9 mouse cellular contexts compared by ENCODE assay signal in the genomic region with DNA sequence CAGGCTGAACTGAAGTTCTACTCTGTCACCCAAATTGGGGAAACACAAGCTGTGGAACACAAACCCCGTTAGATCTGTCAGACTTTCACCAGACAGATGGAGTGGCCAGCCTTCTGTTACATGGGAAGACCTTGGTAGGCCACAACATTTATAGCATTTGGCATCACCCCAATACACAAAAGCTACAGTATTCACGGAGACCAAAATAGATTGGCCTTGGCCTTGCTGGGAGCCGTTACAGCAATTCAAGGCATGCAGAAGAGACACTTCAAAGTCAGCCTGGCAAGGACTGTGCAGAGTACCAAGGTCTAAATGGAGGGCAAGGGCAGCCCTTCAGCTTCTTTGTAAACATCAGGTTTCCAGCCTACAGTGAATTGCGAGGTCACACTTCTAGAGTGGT.
A peak's percentile ranks its signal among the peaks of the same experiment; 100 is the strongest.
DNase-seq lines count a peak whose midpoint lies in the region; ATAC-seq and TF ChIP-seq lines count a peak whose summit lies in the region.
"Had no signal": no experiment of that assay in that cellular context is flagged by ENCODE, and none has a peak within 500 bp of the region (broad histone marks: within the 10 kb centered on the region; RNA-seq: fewer than 3 reads in every experiment).

No protein-coding gene starts in this region.

- H3K9ac ChIP-seq in neural tube, embryonic 15.5 days (replicated peaks): no peak overlapping the region

- 69% methylated on average over 4 of the region's 4 CpGs for WGBS in neural tube, embryonic 15.5 days

- DNase-seq in testis, postnatal 10 days (ENCODE audit: low spot score): no peak
- DNase-seq in cerebellum, postnatal 14 days: peak; percentile 21 to 59
- peak; percentile 75 to 77 for DNase-seq in heart, postnatal 10 days
- DNase-seq in T-cell, adult 2 months (ENCODE audit: low spot score): no peak
- DNase-seq in frontal cortex, postnatal 25 days (ENCODE audit: low spot score in 2 of 2): no peak

- H3K4me3 ChIP-seq in testis, adult 2 months (ENCODE audit: control insufficient read depth, low read depth, low read length): no peak overlapping the region
- H3K4me3 ChIP-seq in neural tube, embryonic 15.5 days (replicated peaks): no peak overlapping the region

- intact Hi-C loops in heart, postnatal 10 days (cut with DNase I): no loop called here

- no peaks in the 10 kb centered on the region for H3K4me1 ChIP-seq in testis, adult 2 months (ENCODE audit: control insufficient read depth, insufficient read depth, low read length)
- H3K4me1 ChIP-seq in neural tube, embryonic 15.5 days: no peaks in the 10 kb centered on the region

- ATAC-seq in neural tube, embryonic 15.5 days (ENCODE audit: low FRiP score): no peak
- ATAC-seq: hindbrain, postnatal 0 days had no signal

- H3K9me3 ChIP-seq in neural tube, embryonic 15.5 days (replicated peaks): no peaks in the 10 kb centered on the region

- TF ChIP-seq POLR2A in testis, adult 2 months (IDR thresholded peaks at IDR 0.05; ENCODE audit: control insufficient read depth, low read depth, low read length): no peak

- peak overlapping the region; percentile 71; the same call in 1 of the 2 replicates for H3K27ac ChIP-seq in testis, adult 2 months (ENCODE audit: control insufficient read depth, insufficient read depth, low read depth, low read length)
- no peak overlapping the region for H3K27ac ChIP-seq in neural tube, embryonic 15.5 days (replicated peaks)
- H3K27ac ChIP-seq: hindbrain, postnatal 0 days; macrophage had no signal

- H3K36me3 ChIP-seq in testis, adult 2 months (ENCODE audit: control insufficient read depth, insufficient read depth, low read length): no peaks in the 10 kb centered on the region
- no peaks in the 10 kb centered on the region for H3K36me3 ChIP-seq in neural tube, embryonic 15.5 days

- no peaks in the 10 kb centered on the region for H3K27me3 ChIP-seq in testis, adult 2 months (ENCODE audit: control insufficient read depth, insufficient read depth, low read length)
- no peaks in the 10 kb centered on the region for H3K27me3 ChIP-seq in neural tube, embryonic 15.5 days (replicated peaks)

- no peak overlapping the region for H3K4me2 ChIP-seq in neural tube, embryonic 15.5 days

- TF ChIP-seq CTCF in testis, adult 2 months (IDR thresholded peaks at IDR 0.05; ENCODE audit: control insufficient read depth, insufficient read depth, insufficient replicate concordance, low read depth, low read length): no peak

Comparison
In these comparisons a context has a peak if more than half of its experiments do, and no peak if none do; other contexts are left out.
1. DNase-seq: peak in cerebellum, postnatal 14 days (2 of 2) and heart, postnatal 10 days (2 of 2); none in testis, postnatal 10 days (single experiment), T-cell, adult 2 months (single experiment) and frontal cortex, postnatal 25 days (0 of 2).